Mouse (Mus musculus) midbrain, embryonic 14.5 days (tissue): ENCODE measurements around the gene Dglucy. TPM values are rescaled to one million over a fixed set of nuclear protein-coding genes. Genes with fewer than 3 reads are reported as not detected.

Experiments
- ATAC-seq: fragments of 200-750 bp; cut with Nextera tagmentation; 2 replicates; pipeline ENCODE4 v1.8.0; 2017; ENCODE audit warnings: moderate number of reproducible peaks, moderate library complexity; ENCODE audit not compliant: low FRiP score, low TSS enrichment
- DNase-seq: peaks from one replicate; pipeline ENCODE4 v3.0.0-alpha.2; 2015
- H3K27ac ChIP-seq: fragments of 300-500 bp; sonication (generic); replicated peaks from 2 replicates; pipeline ENCODE4 v1.5.1; 2014; ENCODE audit warnings: mild to moderate bottlenecking, low read depth, low read length, moderate library complexity
- H3K27me3 ChIP-seq: fragments of 300-500 bp; sonication (generic); 2 replicates; pipeline ENCODE4 v1.6.1; 2014; ENCODE audit warnings: low read length, control low read depth, mixed read lengths; ENCODE audit not compliant: control insufficient read depth, insufficient read depth
- H3K36me3 ChIP-seq: fragments of 300-500 bp; sonication (generic); 2 replicates; pipeline ENCODE4 v1.6.1; 2014; ENCODE audit warnings: low read length, control low read depth; ENCODE audit not compliant: control insufficient read depth, insufficient read depth
- H3K4me1 ChIP-seq: fragments of 300-500 bp; sonication (generic); 2 replicates; pipeline ENCODE4 v1.6.1; 2014; ENCODE audit warnings: mild to moderate bottlenecking, antibody characterized with exemption, low read length, control low read depth; ENCODE audit not compliant: control insufficient read depth, insufficient read depth
- H3K4me2 ChIP-seq: fragments of 300-500 bp; sonication (generic); 2 replicates; pipeline ENCODE4 v1.6.1; 2014; ENCODE audit warnings: mild to moderate bottlenecking, low read length, moderate library complexity
- H3K4me3 ChIP-seq: fragments of 300-500 bp; sonication (generic); replicated peaks from 2 replicates; pipeline ENCODE4 v1.5.1; 2014; ENCODE audit warnings: low read depth, low read length
- H3K9ac ChIP-seq: fragments of 300-500 bp; sonication (generic); replicated peaks from 2 replicates; pipeline ENCODE4 v1.6.1; 2014; ENCODE audit warnings: mild to moderate bottlenecking, low read length, moderate library complexity
- H3K9me3 ChIP-seq: fragments of 300-500 bp; sonication (generic); 2 replicates; pipeline ENCODE4 v1.6.1; 2016; ENCODE audit warnings: low read length, control low read depth, mixed read lengths; ENCODE audit not compliant: control insufficient read depth
- WGBS: fragments of 180-500 bp; shearing (Covaris S2); extraction: QIAGEN DNeasy Blood & Tissue Kit; methylation state at CpG from one replicate; pipeline ENCODE4 v1.1.7; 2014; 5-methylcytosine and 5-hydroxymethylcytosine counted together
- polyA plus RNA-seq: library from polyadenylated mRNA; unstranded; fragments of >200 nt; fragmentation: Nextera tagmentation; extraction: Ambion mirVana; gene quantifications from 2 replicates; pipeline ENCODE4 v1.2.1, GENCODE M21; 2014

Dglucy gene
- polyA plus RNA-seq, 1 experiment from 2014 or later = 1.7 TPM

DNA sequence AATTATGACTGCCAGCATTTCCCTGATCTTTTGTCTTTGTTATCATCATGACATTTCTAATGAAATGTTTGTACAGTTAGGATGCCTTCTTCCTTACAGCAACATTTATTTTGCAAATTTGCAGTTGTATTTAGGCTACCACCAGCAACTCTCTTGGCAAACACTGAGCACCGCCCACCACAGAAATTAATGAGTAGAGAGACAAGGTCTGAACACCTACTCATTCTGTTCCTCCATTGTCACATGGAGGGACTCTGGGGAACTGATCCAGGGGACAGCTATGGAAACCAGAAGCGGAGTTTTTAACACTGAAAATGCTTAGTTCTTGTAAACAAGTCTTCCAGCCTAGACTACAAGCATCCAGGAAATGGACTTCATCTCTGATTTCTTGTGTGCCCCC is 35.0 kb downstream of the Dglucy start:
- Histone ChIP-seq H3K9me3 (no peaks in the 10 kb centered on the region), H3K4me3 (no peak overlapping the region), H3K36me3 (no peaks in the 10 kb centered on the region), H3K4me1 (no peaks in the 10 kb centered on the region), H3K9ac (no peak overlapping the region), H3K27ac (no peak overlapping the region), H3K27me3 (no peaks in the 10 kb centered on the region), H3K4me2 (no peak overlapping the region)
- 91% methylated on average over 2 of the region's 2 CpGs for WGBS
- DNase-seq (no peak), ATAC-seq (no peak)

DNA sequence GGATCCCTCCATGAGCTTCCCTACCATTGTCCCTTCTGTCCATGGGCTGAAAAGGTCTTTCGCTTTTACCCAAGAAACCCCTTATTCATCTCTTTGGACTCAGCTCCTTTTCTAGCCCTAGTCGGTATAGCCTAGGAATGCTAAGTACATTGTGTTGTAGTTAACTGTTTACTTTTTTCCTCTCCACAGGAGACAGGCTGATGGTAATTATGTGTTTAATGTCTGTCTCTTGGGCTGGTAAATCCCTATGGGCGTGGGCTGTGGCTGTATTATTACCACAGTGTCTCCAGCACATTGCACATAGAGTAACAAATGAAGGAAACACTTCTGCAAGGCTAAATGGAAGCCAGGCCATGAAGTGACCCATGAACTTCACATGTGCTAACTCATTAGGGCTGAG is 35.8 kb downstream of the Dglucy start:
- Histone ChIP-seq H3K27me3 (no peaks in the 10 kb centered on the region), H3K27ac (no peak overlapping the region), H3K4me3 (no peak overlapping the region), H3K9ac (no peak overlapping the region), H3K9me3 (no peaks in the 10 kb centered on the region), H3K4me2 (no peak overlapping the region), H3K4me1 (no peaks in the 10 kb centered on the region), H3K36me3 (no peaks in the 10 kb centered on the region)
- DNase-seq = no peak
- no peak for ATAC-seq
- 85% methylated on average over 3 of the region's 3 CpGs for WGBS

GRCm38 (mm10) chr12:100816906-100817305 is 38.0 kb downstream of the Dglucy start:
- no peaks in the 10 kb centered on the region for H3K9me3 ChIP-seq
- no peak for ATAC-seq
- H3K4me2 ChIP-seq = no peak overlapping the region
- H3K9ac ChIP-seq = no peak overlapping the region
- H3K36me3 ChIP-seq = no peaks in the 10 kb centered on the region
- H3K4me3 ChIP-seq = no peak overlapping the region
- no peaks in the 10 kb centered on the region for H3K4me1 ChIP-seq
- DNase-seq = no peak
- H3K27ac ChIP-seq = no peak overlapping the region
- WGBS = 88% methylated on average over 5 of the region's 5 CpGs
- no peaks in the 10 kb centered on the region for H3K27me3 ChIP-seq

DNA sequence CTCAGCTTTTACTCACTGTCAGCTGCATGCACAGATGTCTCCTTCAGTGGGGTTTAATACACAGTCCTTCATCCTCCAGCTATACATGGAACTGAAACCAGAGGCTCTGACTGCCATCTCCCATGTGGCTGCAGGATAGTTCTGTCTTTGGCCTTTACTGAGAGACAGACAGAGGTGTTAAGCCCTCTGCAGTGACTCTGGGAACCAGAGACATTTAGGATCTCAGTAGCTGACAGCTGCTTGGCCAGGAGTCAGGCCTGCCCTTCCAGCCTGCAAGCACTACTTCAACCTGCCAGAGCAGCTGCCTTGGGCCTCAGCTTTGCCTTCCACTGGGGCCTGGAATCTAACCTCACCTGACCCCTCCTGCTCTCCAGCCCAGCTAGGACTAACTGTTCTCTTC is 41.1 kb downstream of the Dglucy start:
- H3K9me3 ChIP-seq = no peaks in the 10 kb centered on the region
- no peak overlapping the region for H3K9ac ChIP-seq
- ATAC-seq = no peak
- H3K4me1 ChIP-seq = no peaks in the 10 kb centered on the region
- H3K4me2 ChIP-seq = no peak overlapping the region
- H3K27ac ChIP-seq = no peak overlapping the region
- H3K27me3 ChIP-seq = no peaks in the 10 kb centered on the region
- H3K4me3 ChIP-seq = no peak overlapping the region
- no peak for DNase-seq
- H3K36me3 ChIP-seq = no peaks in the 10 kb centered on the region

DNA sequence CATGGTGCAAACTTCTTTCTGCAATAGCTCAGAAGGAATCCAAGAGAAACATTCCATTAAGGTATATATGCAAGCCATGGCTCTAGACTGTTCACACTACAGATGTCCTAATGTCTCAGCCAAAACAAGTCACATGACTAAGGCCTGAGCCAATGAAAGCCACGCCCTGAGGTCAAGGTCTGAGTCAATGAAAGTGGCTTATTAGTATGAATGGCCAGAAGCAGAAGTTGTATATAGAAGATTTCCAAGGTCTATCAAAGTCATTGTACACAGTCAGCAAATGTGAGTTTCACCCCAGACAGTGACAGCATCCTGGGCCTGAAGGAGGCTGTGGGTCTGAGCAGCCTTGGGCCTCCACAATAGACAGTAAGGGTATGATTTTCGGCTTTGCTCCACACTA is 52.2 kb downstream of the Dglucy start:
- H3K9ac ChIP-seq = no peak overlapping the region
- no peak for ATAC-seq
- DNase-seq = no peak
- H3K9me3 ChIP-seq = no peaks in the 10 kb centered on the region
- H3K4me1 ChIP-seq = no peaks in the 10 kb centered on the region; the same call in 1 of the 2 replicates
- H3K4me3 ChIP-seq = no peak overlapping the region
- no peaks in the 10 kb centered on the region for H3K27me3 ChIP-seq
- H3K4me2 ChIP-seq = no peak overlapping the region
- no peak overlapping the region for H3K27ac ChIP-seq
- 81% methylated on average over 2 of the region's 2 CpGs for WGBS
- no peaks in the 10 kb centered on the region for H3K36me3 ChIP-seq

GRCm38 (mm10) chr12:100831629-100832325 is 52.9 kb downstream of the Dglucy start:
- no peak overlapping the region for H3K9ac ChIP-seq
- WGBS = 20% methylated on average over 8 of the region's 8 CpGs
- no peak overlapping the region for H3K4me2 ChIP-seq
- H3K9me3 ChIP-seq = no peaks in the 10 kb centered on the region
- H3K36me3 ChIP-seq = no peaks in the 10 kb centered on the region
- DNase-seq (no peak), ATAC-seq (no peak)
- H3K27ac ChIP-seq = no peak overlapping the region
- H3K27me3 ChIP-seq = no peaks in the 10 kb centered on the region
- H3K4me1 ChIP-seq = no peaks in the 10 kb centered on the region; the same call in 1 of the 2 replicates
- no peak overlapping the region for H3K4me3 ChIP-seq

- Histone ChIP-seq H3K4me2 (no peak overlapping the region), H3K36me3 (no peaks in the 10 kb centered on the region), H3K9me3 (no peaks in the 10 kb centered on the region), H3K4me3 (no peak overlapping the region), H3K27ac (no peak overlapping the region), H3K9ac (no peak overlapping the region), H3K27me3 (no peaks in the 10 kb centered on the region), H3K4me1 (no peaks in the 10 kb centered on the region; the same call in 1 of the 2 replicates)
- ATAC-seq (no peak), DNase-seq (no peak)
- 96% methylated on average over 3 of the region's 3 CpGs for WGBS
Observed at GRCm38 (mm10) chr12:100837208-100837607, 58.4 kb downstream of the Dglucy start.

DNA sequence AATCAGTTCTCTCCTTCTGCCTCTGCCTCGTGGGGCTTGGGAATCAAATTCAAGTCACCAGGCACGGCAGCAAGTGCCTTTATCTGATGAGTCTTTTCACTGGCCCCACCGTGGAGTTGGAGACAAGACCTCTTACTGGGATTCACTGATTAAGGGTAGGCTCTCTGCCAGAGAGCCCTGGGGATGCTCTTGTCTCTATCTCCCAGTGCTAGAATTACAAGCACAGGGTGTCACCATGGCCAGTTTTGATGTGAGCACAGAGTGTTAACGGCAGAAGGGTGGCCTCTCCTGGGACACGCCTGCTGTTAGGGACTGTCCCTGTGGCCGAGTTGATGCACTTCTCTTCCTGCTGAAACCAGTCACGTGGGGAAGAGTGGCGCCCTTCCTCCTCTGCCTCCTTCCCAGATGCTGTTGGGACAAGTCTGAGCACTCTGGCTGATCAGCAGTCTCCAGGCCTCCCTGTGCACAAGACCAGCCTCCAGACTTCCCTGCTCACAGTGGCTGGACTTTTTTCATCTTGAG is 60.3 kb downstream of the Dglucy start:
- no peaks in the 10 kb centered on the region for H3K27me3 ChIP-seq
- DNase-seq = no peak
- WGBS = 31% methylated on average over 8 of the region's 8 CpGs

GRCm38 (mm10) chr12:100839926-100840325 is 61.1 kb downstream of the Dglucy start:
- ATAC-seq (no peak), DNase-seq (no peak)
- H3K4me3 ChIP-seq = no peak overlapping the region
- no peaks in the 10 kb centered on the region for H3K27me3 ChIP-seq
- no peak overlapping the region for H3K9ac ChIP-seq
- H3K4me1 ChIP-seq = no peaks in the 10 kb centered on the region
- no peaks in the 10 kb centered on the region for H3K9me3 ChIP-seq
- no peaks in the 10 kb centered on the region for H3K36me3 ChIP-seq
- 78% methylated on average over 6 of the region's 6 CpGs for WGBS
- H3K27ac ChIP-seq = no peak overlapping the region
- no peak overlapping the region for H3K4me2 ChIP-seq

More for the DNA sequence above, 60.3 kb downstream of the Dglucy start:
- H3K9ac ChIP-seq = no peak overlapping the region
- H3K4me2 ChIP-seq = no peak overlapping the region
- no peaks in the 10 kb centered on the region for H3K36me3 ChIP-seq
- no peaks in the 10 kb centered on the region for H3K9me3 ChIP-seq
- no peaks in the 10 kb centered on the region for H3K4me1 ChIP-seq
- no peak for ATAC-seq
- H3K4me3 ChIP-seq = no peak overlapping the region
- no peak overlapping the region for H3K27ac ChIP-seq
